Mouse (Mus musculus) spleen, postnatal 14 days (tissue): ENCODE data around the gene Rbfox1.

Experiments
- DNase-seq, 2 experiments: peaks; one replicate each; pipeline ENCODE4 v3.0.0; 2021 to 2022; ENCODE audit warnings: low spot score in 2 of 2

The Rbfox1 gene

GRCm38 (mm10) chr16:5992045-5993011 is 107.2 kb downstream of the Rbfox1 start:
- DNase-seq = no peak

GRCm38 (mm10) chr16:5997136-5997535 is 112.0 kb downstream of the Rbfox1 start:
- DNase-seq = no peak

- DNase-seq = no peak
Observed at GRCm38 (mm10) chr16:5997651-5998050, 112.5 kb downstream of the Rbfox1 start.

- DNase-seq = no peak
Observed at GRCm38 (mm10) chr16:6000016-6000415, 114.9 kb downstream of the Rbfox1 start.

- DNase-seq = no peak
Observed at GRCm38 (mm10) chr16:6006996-6007395, 121.8 kb downstream of the Rbfox1 start.

GRCm38 (mm10) chr16:6012853-6013252 is 127.7 kb downstream of the Rbfox1 start:
- DNase-seq = no peak

GRCm38 (mm10) chr16:6018639-6019038 is 133.5 kb downstream of the Rbfox1 start:
- DNase-seq = no peak

GRCm38 (mm10) chr16:6019361-6019760 is 134.2 kb downstream of the Rbfox1 start:
- DNase-seq = no peak

GRCm38 (mm10) chr16:6031280-6031679 is 146.1 kb downstream of the Rbfox1 start:
- DNase-seq = no peak

GRCm38 (mm10) chr16:6032563-6032962 is 147.4 kb downstream of the Rbfox1 start:
- no peak for DNase-seq

- no peak for DNase-seq
Observed at GRCm38 (mm10) chr16:6034876-6035275, 149.7 kb downstream of the Rbfox1 start.

GRCm38 (mm10) chr16:6037009-6037408 is 151.9 kb downstream of the Rbfox1 start:
- DNase-seq = no peak

GRCm38 (mm10) chr16:6042766-6043165 is 157.6 kb downstream of the Rbfox1 start:
- no peak for DNase-seq

- DNase-seq = no peak
Observed at GRCm38 (mm10) chr16:6048601-6049000, 163.4 kb downstream of the Rbfox1 start.

GRCm38 (mm10) chr16:6062495-6062894 is 177.3 kb downstream of the Rbfox1 start:
- no peak for DNase-seq

GRCm38 (mm10) chr16:6065481-6065880 is 180.3 kb downstream of the Rbfox1 start:
- DNase-seq = no peak

- no peak for DNase-seq
Observed at GRCm38 (mm10) chr16:6075442-6076050, 190.4 kb downstream of the Rbfox1 start.

- no peak for DNase-seq
Observed at GRCm38 (mm10) chr16:6079017-6079416, 193.9 kb downstream of the Rbfox1 start.

GRCm38 (mm10) chr16:6084701-6085365 is 199.7 kb downstream of the Rbfox1 start:
- no peak for DNase-seq

GRCm38 (mm10) chr16:6086200-6086599 is 201.0 kb downstream of the Rbfox1 start:
- DNase-seq = no peak

- DNase-seq = no peak
Observed at GRCm38 (mm10) chr16:6091326-6092123, 206.4 kb downstream of the Rbfox1 start.
